Mouse (Mus musculus) liver, adult 2 months (tissue): ENCODE measurements at regions not wholly inside any gene's neighbourhood (a gene's known extent, or its start where the extent isn't known, plus 50 kb on each side); places are given as distances from the start of the nearest gene placed in this dataset.

Experiments used
- DNase-seq: peaks from one replicate; pipeline ENCODE4 v3.0.0-alpha.2; 2011; ENCODE audit warnings: low read depth, low spot score; ENCODE audit errors: extremely low read depth
- H3K27ac ChIP-seq: fragments of 200-500 bp; replicated peaks from 2 replicates; pipeline ENCODE4 v1.5.1; 2012; ENCODE audit warnings: low read depth, mild to moderate bottlenecking, control low read depth, inconsistent platforms, low read length; ENCODE audit not compliant: insufficient read depth
- H3K27me3 ChIP-seq: fragments of 200-500 bp; 2 replicates; pipeline ENCODE4 v1.6.1; 2012; ENCODE audit warnings: mild to moderate bottlenecking, moderate library complexity, low read length, inconsistent platforms; ENCODE audit not compliant: control insufficient read depth, insufficient read depth
- H3K36me3 ChIP-seq: fragments of 200-500 bp; 2 replicates; pipeline ENCODE4 v1.6.1; 2012; ENCODE audit warnings: low read length, inconsistent platforms; ENCODE audit not compliant: control insufficient read depth, insufficient read depth
- H3K4me1 ChIP-seq: fragments of 200-500 bp; 2 replicates; pipeline ENCODE4 v1.6.1; 2011; ENCODE audit warnings: low read length; ENCODE audit not compliant: control insufficient read depth, insufficient read depth
- H3K4me3 ChIP-seq: fragments of 200-500 bp; 2 replicates; pipeline ENCODE4 v1.5.1; 2011; ENCODE audit warnings: low read depth, mild to moderate bottlenecking, control low read depth, low read length, moderate library complexity; ENCODE audit not compliant: insufficient read depth
- H3K79me2 ChIP-seq: fragments of 200-500 bp; 2 replicates; pipeline ENCODE4 v1.6.1; 2012; ENCODE audit warnings: inconsistent platforms, mild to moderate bottlenecking, low read length, moderate library complexity; ENCODE audit not compliant: control insufficient read depth, insufficient read depth
- H3K9ac ChIP-seq: fragments of 200-500 bp; 2 replicates; pipeline ENCODE4 v1.6.1; 2012; ENCODE audit warnings: low read depth, mild to moderate bottlenecking, control low read depth, inconsistent platforms, low read length
- CTCF ChIP-seq: fragments of 200-500 bp; IDR thresholded peaks from 2 replicates; pipeline ENCODE4 v1.5.1; 2011; ENCODE audit warnings: low read depth, low read length, control low read depth
- POLR2A ChIP-seq: fragments of 200-500 bp; IDR thresholded peaks from 2 replicates; pipeline ENCODE4 v1.6.1; 2011; ENCODE audit warnings: low read length, control low read depth; ENCODE audit not compliant: insufficient read depth; ENCODE audit errors: extremely low read depth
- WGBS: fragments of 180-500 bp; shearing (Covaris S2); methylation state at CpG from one replicate; pipeline ENCODE4 v1.1.7; 2018; 5-methylcytosine and 5-hydroxymethylcytosine counted together

- Histone ChIP-seq H3K27me3 (no peaks in the 10 kb centered on the region), H3K4me1 (no peaks in the 10 kb centered on the region), H3K27ac (no peak overlapping the region), H3K4me3 (no peak overlapping the region), H3K79me2 (no peaks in the 10 kb centered on the region), H3K36me3 (no peaks in the 10 kb centered on the region), H3K9ac (no peak overlapping the region)
- WGBS: 29% methylated on average over 7 of the region's 7 CpGs
- no peak for TF ChIP-seq POLR2A
- no peak for TF ChIP-seq CTCF
- DNase-seq: peak; percentile 1
Measured at GRCm38 (mm10) chr13:71210658-71211251, 369.1 kb upstream of the Adamts16 start.

GRCm38 (mm10) chr13:71205708-71206107 is 364.1 kb upstream of the Adamts16 start:
- Histone ChIP-seq H3K27ac (no peak overlapping the region), H3K79me2 (no peaks in the 10 kb centered on the region), H3K4me1 (no peaks in the 10 kb centered on the region), H3K27me3 (no peaks in the 10 kb centered on the region), H3K4me3 (no peak overlapping the region), H3K9ac (no peak overlapping the region), H3K36me3 (no peaks in the 10 kb centered on the region)
- TF ChIP-seq CTCF (no peak), POLR2A (no peak)
- DNase-seq: no peak
- 53% methylated on average over 3 of the region's 3 CpGs for WGBS

- TF ChIP-seq POLR2A (no peak), CTCF (no peak)
- Histone ChIP-seq H3K36me3 (no peaks in the 10 kb centered on the region), H3K27me3 (no peaks in the 10 kb centered on the region), H3K79me2 (no peaks in the 10 kb centered on the region), H3K4me1 (no peaks in the 10 kb centered on the region), H3K4me3 (no peak overlapping the region), H3K9ac (no peak overlapping the region), H3K27ac (no peak overlapping the region)
- no peak for DNase-seq
- WGBS: 79% methylated on average over 3 of the region's 3 CpGs
Measured at GRCm38 (mm10) chr13:71200656-71201055, 359.0 kb upstream of the Adamts16 start.

GRCm38 (mm10) chr13:71195675-71196074 is 354.1 kb upstream of the Adamts16 start:
- H3K79me2 ChIP-seq: no peaks in the 10 kb centered on the region
- H3K9ac ChIP-seq: no peak overlapping the region
- H3K27me3 ChIP-seq: no peaks in the 10 kb centered on the region
- no peak overlapping the region for H3K4me3 ChIP-seq
- H3K27ac ChIP-seq: no peak overlapping the region
- no peak for DNase-seq
- H3K36me3 ChIP-seq: no peaks in the 10 kb centered on the region
- H3K4me1 ChIP-seq: no peaks in the 10 kb centered on the region
- TF ChIP-seq CTCF (no peak), POLR2A (no peak)
- WGBS: 87% methylated on average over 4 of the region's 4 CpGs

GRCm38 (mm10) chr13:71184500-71184899 is 342.9 kb upstream of the Adamts16 start:
- Histone ChIP-seq H3K4me3 (no peak overlapping the region), H3K27me3 (no peaks in the 10 kb centered on the region), H3K9ac (no peak overlapping the region), H3K4me1 (no peaks in the 10 kb centered on the region), H3K27ac (no peak overlapping the region), H3K79me2 (no peaks in the 10 kb centered on the region), H3K36me3 (no peaks in the 10 kb centered on the region)
- WGBS: 69% methylated on average over 4 of the region's 4 CpGs
- TF ChIP-seq CTCF (no peak), POLR2A (no peak)
- DNase-seq: no peak

GRCm38 (mm10) chr13:71179083-71179482 is 337.5 kb upstream of the Adamts16 start:
- no peaks in the 10 kb centered on the region for H3K4me1 ChIP-seq
- no peak overlapping the region for H3K27ac ChIP-seq
- no peaks in the 10 kb centered on the region for H3K36me3 ChIP-seq
- H3K9ac ChIP-seq: no peak overlapping the region
- no peak for DNase-seq
- no peaks in the 10 kb centered on the region for H3K79me2 ChIP-seq
- no peak for TF ChIP-seq POLR2A
- TF ChIP-seq CTCF: no peak
- no peak overlapping the region for H3K4me3 ChIP-seq
- H3K27me3 ChIP-seq: no peaks in the 10 kb centered on the region
